Mouse (Mus musculus) right cerebral cortex, postnatal 10 days (tissue): ENCODE measurements around the gene Got2.

Source experiments
- DNase-seq, 2 experiments: peaks; one replicate each; pipeline ENCODE4 v3.0.0; 2021; ENCODE audit warnings: low spot score in 2 of 2

The Got2 gene

DNA sequence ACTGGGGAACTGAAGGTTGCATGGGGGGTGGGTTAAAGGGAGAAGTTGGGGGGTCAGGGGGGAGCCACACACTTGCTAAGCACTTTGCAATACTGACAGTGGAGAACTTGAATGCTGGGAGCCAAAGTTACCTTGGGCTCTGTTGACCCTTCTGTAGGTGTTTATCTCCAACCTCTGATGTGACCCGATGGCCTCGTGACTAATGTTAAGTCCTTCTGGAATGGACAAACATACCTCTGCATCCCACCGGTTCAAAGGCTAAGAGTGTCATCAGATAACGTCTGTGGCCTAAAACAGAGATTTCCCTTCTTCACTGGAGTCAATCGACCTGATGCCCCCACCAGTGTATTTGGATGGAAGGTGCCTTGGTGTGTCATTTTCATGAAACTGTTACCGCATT lies 67.1 kb downstream of the Got2 start:
- no peak for DNase-seq

DNA sequence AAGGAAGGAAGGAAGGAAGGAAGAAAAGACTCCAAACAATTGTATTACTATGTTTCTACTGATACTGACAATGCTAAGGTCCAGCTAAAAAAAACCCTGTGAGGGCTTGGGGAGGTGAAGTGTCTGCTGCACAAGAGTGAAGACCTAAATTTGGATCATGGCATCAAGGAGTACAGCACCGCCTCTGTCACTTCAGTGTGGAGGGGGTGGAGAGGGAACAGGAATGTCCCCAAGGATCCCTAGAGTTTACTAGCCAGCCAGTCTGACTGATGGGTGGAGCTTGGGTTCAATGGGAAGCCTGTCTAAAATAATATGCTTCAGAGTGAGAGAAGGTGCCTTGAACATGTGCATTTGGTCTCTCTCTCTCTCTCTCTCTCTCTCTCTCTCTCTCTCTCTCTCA lies 70.1 kb downstream of the Got2 start:
- DNase-seq: no peak

DNA sequence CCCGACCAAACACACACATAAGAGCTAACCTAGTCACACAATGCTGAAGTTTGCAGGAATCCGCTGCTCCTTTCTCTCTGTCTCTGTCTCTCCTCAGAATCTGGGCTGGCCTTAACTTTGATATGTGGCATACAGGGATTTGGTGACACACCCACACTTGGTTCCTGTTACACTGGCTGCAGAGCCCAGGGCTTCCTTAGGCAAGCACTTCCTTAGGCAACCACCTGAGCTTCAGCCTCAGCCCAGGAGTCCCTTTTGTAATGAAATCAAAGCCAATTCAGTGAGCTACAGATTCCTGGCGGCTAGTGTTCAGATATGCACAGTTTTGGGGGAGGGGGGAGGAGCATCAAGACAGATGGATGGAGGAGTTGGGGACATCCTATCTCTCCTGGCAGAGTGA lies 70.8 kb downstream of the Got2 start:
- no peak for DNase-seq

DNA sequence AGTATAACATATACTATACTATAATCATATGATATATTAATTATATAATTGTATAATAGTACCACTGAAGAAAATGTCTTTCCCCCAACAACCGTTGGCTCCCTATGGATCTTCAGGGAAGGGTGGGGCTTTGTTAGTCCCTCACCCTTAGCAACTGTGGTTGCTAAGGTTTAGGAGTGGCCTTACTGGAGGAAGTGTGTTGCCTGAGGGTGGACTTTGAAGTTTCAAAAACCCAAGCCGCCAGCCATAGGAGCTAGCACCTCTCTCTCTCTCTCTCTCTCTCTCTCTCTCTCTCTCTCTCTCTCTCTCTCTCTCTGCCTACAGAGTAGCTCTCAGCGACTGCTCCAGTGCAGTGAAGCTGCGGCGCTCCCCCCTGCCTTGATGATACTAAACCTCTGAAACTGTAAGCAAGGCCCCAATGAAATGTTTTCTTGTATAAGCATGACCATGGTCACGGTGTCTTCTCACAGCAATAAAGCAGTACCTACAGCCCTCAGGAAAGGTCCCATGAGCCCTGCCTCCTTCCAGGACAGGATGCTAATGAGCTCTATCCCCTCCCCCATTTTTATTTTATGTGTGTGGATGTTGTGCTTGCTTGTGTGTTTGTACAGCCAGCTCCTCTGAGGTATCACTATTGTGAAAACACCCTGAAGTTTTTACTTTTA lies 72.2 kb downstream of the Got2 start:
- no peak for DNase-seq
